Mouse (Mus musculus) megakaryocyte, adult 5-6 weeks (primary cell): Measurements from ENCODE around the gene Gch1. TPM values are rescaled to one million over a fixed set of nuclear protein-coding genes. Genes with fewer than 3 reads are reported as not detected.
"Not testable (repeated sequence)": the region's sequence is repeated elsewhere in the genome, so short reads cannot be mapped to it uniquely, and the experiment has no call there.

Source experiments
- ATAC-seq: 2 replicates; pipeline ENCODE4 v1.8.0; 2016; ENCODE audit warnings: mild to moderate bottlenecking, inconsistent platforms; ENCODE audit not compliant: poor library complexity, severe bottlenecking
- total RNA-seq, 2 experiments: library from RNA; stranded (forward) in 1 of 2; stranded (reverse) in 1 of 2; fragments of 153-499, 151-499 nt in 1 of 2; fragments of 221-1000, 200-1000 nt in 1 of 2; gene quantifications; 2 replicates each; pipeline versions ENCODE4 v1.2.3 to v1.2.4; 2015 to 2017

Gene Gch1
- total RNA-seq, 2 experiments from 2014 or later: 9.4 to 18.5 TPM

GRCm38 (mm10) chr14:47170499-47171109 lies 18.6 kb downstream of the Gch1 start:
- no peak for ATAC-seq

GRCm38 (mm10) chr14:47169677-47170410 lies 19.4 kb downstream of the Gch1 start:
- no peak for ATAC-seq

DNA sequence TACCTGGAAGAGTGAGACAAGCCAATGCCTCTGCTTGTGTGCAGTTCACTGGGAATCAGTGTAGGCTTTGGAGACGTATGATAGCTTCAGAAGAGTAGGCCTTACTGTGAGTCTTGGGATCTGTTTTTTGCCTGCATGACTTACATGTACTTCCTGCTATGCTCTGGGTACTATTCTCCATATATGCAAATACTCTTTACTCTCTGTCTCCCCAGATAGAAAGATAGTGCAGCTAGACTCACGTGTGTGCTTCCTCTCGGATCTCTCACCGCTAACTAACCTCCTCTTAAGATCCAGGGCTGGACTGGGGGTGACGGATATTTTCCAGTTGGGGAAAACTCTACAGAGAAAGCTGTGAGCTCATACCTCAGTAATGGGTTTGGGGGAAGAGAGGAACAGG lies 23.5 kb downstream of the Gch1 start:
- no peak for ATAC-seq

DNA sequence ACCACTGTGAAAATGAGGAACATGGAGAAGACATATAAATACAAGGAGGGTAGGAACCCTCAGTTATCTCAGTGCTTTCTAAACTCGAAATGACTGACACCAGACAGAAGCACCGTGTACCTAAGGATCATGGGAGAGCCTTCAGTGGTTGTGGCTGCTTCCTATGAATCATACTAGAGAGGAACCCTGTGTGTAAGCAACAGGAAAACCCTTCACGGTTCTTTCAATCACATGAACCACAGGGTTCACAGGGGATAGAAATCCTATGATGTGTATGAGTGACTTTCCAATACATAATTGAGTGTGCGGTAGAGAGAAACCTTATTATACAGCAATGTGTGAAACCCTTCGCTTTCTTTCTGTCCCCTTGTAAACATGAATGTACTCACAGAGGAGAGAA lies 24.1 kb downstream of the Gch1 start:
- ATAC-seq: no peak

DNA sequence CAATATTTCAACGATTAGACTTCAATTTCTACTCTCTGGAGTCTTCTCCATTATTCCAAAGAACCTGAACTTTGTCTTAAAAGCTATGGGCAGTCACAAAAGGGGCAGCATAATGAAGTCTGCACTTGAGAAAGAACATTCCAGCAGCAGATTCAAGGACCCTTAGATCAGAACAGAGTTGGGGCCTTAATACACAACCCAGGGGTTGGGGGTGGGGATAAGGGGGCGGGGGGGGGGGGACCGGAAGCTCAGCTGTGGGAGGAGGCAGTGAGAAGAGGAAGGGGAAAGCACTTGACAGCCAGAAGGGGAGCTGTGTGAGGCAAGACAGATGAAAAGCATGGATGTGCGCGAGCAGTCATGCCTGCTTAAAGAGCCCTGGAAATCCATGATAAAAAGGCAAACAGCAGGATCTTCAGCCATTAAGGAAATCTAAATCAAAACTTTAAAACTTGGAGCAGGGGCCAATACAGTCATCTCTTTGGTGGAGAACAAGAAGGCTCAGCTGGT lies 27.2 kb downstream of the Gch1 start:
- no peak for ATAC-seq

DNA sequence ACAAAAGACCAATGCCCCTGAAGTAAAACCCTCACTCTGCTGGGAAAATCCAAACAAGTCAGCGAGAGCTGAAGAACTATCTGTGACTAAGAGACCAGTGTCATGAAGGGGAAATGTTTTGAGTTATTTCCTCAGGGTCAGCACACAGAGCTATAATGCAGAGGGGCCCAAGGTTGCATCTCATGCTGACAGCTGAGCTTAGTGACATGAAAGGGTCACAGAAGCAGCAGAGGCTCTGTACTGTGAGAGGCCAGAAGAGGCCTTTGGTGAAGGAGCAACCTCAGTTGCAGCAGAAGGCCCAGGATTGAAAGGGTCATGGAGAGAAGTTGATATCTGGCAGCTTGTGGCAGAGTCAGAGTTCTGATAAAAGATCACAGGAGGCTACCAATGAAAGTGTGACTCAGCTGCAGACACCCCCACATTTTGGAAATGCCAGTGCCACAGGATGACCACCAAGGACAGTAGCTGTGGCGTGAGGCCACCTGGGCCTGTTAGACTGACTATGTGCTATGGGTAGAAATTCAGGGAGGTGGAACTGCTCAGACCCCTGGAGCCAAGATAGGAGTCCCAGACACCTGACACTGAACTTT lies 29.1 kb downstream of the Gch1 start:
- ATAC-seq: no peak

- no peak for ATAC-seq
These were observed 34.9 kb downstream of the Gch1 start for GRCm38 (mm10) chr14:47154303-47154702.

GRCm38 (mm10) chr14:47151306-47151705 lies 37.9 kb downstream of the Gch1 start:
- no peak for ATAC-seq

DNA sequence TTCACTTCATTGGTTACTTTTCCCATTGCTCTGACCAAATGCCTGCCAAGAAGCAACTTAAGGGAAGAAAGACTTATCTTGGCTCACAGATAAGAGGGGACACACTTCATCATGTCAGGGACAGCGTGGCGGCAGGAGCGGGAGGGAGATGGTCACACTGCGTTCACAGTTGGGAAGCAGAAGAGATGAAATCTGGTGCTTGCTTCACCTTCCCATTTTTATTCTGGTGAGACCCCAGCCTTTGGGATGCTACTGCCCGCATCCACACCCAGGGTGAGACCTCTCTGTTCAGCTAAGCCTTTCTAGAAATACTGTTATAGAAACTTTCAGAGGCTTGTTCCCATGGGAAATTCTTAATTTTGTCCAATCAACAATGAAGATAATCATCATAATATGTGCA lies 44.9 kb downstream of the Gch1 start:
- ATAC-seq: no peak

DNA sequence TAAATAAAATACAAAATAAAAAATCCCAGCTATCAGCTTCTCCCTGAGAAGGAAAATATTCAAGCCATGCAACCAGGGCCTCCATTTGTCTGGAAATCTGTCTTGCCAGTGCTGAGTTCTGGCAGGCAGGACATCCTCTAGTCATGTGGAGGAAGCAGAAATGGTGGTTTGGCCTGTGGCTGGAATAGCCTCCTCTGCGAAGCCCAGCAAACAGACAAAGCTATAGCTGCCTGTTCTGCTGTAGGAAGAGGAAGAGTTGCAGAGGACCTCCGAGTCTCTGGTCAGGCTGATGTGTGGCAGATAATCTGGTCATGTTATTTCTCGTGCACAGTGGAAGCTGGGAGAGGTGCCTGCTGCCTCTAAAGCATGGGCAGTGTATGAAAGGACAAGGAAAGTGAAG lies 50.4 kb downstream of the Gch1 start:
- ATAC-seq: no peak

- no peak for ATAC-seq
These were observed 52.6 kb downstream of the Gch1 start for GRCm38 (mm10) chr14:47136637-47137036.

GRCm38 (mm10) chr14:47133948-47134347 lies 55.3 kb downstream of the Gch1 start:
- no peak for ATAC-seq

DNA sequence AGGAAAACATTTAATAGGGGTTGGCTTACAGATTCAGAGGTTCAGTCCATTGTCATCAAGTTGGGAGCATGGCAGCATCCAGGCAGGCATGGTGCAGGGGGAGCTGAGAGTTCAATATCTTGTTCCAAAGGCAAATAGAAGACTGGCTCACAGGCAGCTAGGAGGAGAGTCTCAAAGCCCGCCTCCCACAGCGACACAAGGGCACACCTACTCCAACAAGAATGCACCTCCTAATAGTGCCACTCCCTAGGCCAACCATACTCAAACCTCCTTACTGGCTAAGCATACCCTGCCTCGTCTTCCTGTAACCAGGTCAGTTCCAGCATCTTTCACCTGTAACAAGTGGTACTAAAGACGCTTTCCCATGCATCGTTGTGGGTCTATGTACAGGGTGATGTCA lies 61.2 kb downstream of the Gch1 start:
- ATAC-seq: no peak

DNA sequence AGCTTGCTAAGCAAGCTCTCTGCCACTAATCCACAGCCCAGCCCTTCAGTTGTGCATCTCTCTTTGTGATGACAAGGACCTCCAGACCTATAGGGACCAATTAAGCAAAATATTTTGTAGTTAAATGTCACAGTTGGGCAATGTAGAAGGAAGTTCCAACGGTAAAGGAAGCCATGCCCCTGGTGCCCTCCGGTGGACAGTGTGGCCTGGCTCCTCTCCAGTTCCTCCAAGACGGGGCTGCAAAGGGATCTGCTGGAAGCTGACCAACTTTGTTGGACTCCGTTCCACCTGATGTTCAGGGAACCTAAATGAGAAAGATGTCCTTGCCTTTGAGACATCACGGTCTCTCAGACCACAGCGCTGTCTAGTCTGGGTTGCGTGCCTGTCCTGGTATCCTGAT lies 71.7 kb downstream of the Gch1 start:
- ATAC-seq: no peak

DNA sequence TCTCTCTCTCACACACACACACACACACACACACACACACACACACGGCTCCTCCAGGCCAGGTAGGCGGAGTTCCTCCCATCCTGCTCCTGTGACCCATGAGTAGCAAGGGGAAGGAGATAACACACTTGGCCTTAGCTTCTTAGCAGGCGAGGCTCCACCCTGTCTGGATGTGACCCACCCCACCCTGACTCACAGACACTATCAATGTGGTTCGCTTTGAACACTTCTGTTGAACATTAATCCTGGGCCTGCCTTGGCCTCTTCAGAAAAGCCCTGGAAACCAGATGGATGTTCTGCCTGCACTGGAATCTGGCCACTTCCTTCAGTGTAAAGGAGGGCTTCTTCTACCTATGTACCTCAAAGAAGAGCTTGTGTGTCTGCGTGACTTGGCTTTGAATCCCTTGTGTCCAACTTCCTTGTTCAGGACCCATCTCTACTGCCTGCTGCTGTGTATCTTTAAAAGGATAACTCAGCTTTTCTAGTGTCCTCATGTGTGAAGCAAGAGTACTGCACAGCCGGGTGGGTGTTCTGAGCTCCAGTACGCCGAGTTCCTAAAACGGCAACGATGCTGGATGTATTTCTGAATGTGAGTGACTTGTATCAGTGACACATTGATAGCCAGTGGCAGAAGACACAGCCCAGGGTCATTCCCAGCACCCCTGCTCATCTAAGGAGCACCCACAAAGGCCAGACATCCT lies 73.0 kb downstream of the Gch1 start:
- peak; percentile 62 for ATAC-seq

DNA sequence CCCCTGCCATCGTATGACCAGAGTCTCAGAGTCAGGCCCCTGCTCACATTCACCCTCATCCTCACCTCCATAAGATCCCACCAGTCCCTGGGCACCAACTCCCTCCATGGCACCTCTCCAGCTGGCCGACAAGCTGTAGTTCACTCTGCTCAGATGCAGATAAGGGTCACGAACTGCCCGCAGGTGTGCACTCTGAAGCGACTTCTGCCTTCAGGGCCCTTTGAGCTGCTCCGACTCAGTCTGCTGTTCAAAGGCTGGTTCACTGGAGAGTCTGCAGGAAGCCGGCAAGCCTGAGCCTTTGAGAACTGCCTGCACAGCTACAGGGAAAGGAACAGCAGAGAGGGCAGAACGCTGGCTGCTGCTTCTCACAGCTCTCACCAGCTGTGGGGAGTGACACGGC lies 74.1 kb downstream of the Gch1 start:
- ATAC-seq: no peak

DNA sequence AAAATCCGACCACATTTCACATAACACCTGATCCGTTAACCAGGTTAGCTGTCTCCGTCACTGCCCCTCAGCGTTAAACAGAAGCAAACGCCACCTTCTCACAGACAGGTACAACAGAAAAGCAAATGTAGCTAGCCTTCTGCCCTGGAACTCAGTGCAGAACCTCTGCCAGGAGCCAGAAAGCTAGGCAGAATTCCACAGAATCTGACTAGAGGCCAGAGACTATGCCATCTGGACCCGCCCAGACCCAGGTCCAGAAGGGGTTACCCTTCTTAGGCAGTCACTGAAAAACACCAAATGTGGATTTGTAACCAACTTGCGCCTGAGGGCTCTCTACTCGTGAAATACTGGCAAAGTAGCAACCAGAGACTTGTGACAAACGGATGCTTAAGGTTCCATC lies 77.9 kb downstream of the Gch1 start:
- ATAC-seq: no peak

DNA sequence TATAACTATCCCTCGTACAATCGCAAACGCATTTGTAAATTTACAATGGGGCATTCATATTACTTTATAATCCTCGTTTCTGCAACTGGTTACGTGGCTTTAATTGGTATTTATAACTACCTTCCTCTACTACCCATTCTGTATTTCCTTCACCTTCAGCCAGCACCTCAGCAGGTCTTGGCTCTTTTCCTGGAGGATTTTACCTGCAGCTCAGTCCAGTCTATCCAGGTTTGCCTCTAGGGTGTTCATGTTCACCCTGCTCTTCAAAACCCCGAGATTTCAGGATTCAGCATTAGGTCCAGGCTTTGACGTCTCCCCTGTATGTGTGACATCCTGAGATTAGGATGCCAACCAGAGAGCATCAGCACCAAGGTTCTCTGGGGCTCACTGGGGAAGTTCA lies 78.8 kb downstream of the Gch1 start:
- not testable (repeated sequence) for ATAC-seq

GRCm38 (mm10) chr14:47107461-47107860 lies 81.8 kb downstream of the Gch1 start:
- no peak for ATAC-seq

DNA sequence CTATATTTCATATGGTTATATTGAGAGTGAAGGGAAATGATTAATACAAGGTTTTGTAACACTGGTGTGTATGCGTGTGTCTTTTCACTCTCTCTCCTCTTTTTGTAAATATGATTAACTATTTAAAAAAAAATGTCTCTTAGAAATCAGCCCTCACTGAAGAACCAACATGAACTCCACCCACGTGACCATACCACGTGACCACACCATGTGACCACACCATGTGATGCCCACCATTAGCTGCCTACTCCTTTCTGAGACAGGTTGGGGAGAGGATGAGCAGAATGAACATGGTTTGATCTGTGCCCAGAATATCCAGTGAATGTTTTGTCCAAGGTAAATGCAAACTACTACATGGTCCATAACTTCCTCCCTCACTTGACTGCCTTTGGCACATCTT lies 83.5 kb downstream of the Gch1 start:
- no peak for ATAC-seq

- no peak for ATAC-seq
These were observed 84.0 kb downstream of the Gch1 start for GRCm38 (mm10) chr14:47105174-47105557.
